18 mouse cellular contexts compared by ENCODE assay signal in genomic region chr5:140346050-140346449, GRCm38 (mm10).
"Had no signal": no experiment of that assay in that cellular context is flagged by ENCODE, and none has a peak within 500 bp of the region (broad histone marks: within the 10 kb centered on the region; RNA-seq: fewer than 3 reads in every experiment).

No protein-coding gene starts in this region.

- H3K9ac ChIP-seq: lung, embryonic 14.5 days; midbrain, embryonic 12.5 days; neural tube, embryonic 13.5 days; neural tube, embryonic 15.5 days had no signal

- H3K9me3 ChIP-seq: midbrain, embryonic 10.5 days; midbrain, embryonic 12.5 days; neural tube, embryonic 13.5 days; neural tube, embryonic 15.5 days had no signal

- H3K27me3 ChIP-seq: midbrain, embryonic 12.5 days; neural tube, embryonic 13.5 days; neural tube, embryonic 15.5 days had no signal

- H3K4me2 ChIP-seq: lung, embryonic 14.5 days; midbrain, embryonic 12.5 days; neural tube, embryonic 13.5 days; neural tube, embryonic 15.5 days had no signal

- H3K4me3 ChIP-seq: midbrain, embryonic 10.5 days; midbrain, embryonic 12.5 days; myocyte; neural tube, embryonic 13.5 days; neural tube, embryonic 15.5 days had no signal

- ATAC-seq: midbrain, embryonic 16.5 days had no signal

- H3K4me1 ChIP-seq: midbrain, embryonic 10.5 days; midbrain, embryonic 12.5 days; neural tube, embryonic 13.5 days; neural tube, embryonic 15.5 days had no signal

- H3K27ac ChIP-seq: midbrain, embryonic 12.5 days; neural tube, embryonic 13.5 days; neural tube, embryonic 15.5 days had no signal

- DNase-seq: lung, embryonic 14.5 days; lung, postnatal 10 days; lung, postnatal 4 days; midbrain, embryonic 14.5 days; retina, postnatal 1 day; right cerebral cortex, adult 18-20 months; right cerebral cortex, postnatal 25 days; right cerebral cortex, postnatal 4 days; spleen, adult 18-20 months; thymus, adult 18-20 months; thymus, postnatal 14 days; thymus, postnatal 36 days had no signal
